Mouse (Mus musculus): ENCODE data around the gene Hps1. TPM values are rescaled to one million over a fixed set of nuclear protein-coding genes. Genes with fewer than 3 reads are reported as not detected.

The Hps1 gene
- total RNA-seq, 2 experiments from 2014 or later, result 1.2 to 19.8 TPM

GRCm38 (mm10) chr19:42756671-42757070 lies 23.1 kb downstream of the Hps1 start:
- no peak for ATAC-seq (replicated peaks; ENCODE audit: low FRiP score, poor library complexity, severe bottlenecking)

DNA sequence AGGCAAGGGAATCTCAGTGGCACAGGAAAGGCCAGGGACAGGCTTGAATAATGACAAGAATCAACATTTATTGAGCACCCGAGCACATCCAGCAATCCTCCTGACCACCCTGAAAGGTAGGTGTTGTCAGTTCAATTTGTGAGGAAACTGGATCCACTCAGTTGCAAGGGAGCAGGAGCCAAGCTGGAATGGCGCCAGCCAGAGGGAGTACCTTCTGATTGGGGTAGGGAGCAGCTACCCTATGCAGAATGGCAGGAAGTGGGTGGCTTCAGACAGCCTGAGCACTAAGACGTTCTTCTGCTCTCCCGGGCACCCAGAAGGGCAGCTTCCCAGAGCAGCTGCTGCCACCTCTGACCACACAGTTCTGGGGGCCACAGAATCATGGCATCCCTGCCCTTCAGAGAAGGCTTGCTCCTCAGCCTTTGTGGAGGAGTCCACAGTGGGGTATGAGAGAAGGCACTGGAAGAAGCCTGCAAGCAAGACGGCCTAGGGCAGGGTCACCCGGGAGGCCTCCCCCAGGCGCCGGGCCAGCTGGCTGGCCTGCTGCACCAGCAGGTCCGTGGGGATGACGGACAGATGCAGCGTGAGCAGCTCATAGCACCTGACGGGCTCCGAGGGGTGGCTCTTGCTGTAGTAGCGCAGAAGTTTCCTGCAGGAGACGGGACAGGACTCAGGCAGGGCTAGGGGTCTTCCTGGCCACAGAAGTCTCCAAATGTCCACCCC lies 24.5 kb downstream of the Hps1 start:
- ATAC-seq (replicated peaks; ENCODE audit: low FRiP score, poor library complexity, severe bottlenecking), result no peak

DNA sequence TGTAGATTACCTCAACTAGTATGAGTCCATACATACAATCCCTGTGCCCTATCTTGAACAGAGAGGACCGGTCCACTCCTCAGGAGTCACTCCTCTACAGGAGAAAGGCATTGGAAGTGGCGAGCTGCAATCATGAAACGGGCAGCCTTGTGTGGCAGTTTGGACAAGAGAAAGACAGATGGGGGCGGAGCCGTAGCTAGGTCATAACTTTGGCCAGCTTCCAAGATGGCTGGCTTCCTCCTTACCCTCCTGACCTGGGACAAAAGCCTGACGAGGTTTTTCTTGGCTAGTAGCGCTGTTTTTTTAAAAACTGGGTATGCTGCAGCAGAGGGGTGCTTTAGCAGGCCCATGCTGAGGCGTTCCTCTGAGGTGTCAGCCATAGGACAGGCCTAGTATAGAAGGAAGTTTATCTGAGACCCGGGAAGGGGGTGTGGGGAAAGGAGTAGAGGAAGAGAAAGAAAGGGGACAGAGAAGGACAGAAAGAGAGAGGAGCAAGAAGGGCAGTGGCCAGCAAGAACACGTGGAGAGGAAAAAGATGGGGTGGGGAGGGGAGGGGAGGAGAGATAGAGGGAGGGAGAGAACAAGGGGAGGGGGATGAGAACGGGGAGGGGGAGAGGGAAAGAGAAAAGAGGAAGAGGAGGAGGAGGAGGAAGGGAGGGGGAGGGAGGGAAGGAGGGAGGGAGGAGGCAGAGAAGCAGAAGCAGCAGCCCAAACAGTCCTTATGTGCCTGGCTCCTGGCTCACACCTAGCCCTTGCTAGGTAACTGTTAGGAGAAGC lies 26.4 kb downstream of the Hps1 start:
- peak; percentile 28; the same call in 1 of the 2 replicates for ATAC-seq (replicated peaks; ENCODE audit: low FRiP score, poor library complexity, severe bottlenecking)

DNA sequence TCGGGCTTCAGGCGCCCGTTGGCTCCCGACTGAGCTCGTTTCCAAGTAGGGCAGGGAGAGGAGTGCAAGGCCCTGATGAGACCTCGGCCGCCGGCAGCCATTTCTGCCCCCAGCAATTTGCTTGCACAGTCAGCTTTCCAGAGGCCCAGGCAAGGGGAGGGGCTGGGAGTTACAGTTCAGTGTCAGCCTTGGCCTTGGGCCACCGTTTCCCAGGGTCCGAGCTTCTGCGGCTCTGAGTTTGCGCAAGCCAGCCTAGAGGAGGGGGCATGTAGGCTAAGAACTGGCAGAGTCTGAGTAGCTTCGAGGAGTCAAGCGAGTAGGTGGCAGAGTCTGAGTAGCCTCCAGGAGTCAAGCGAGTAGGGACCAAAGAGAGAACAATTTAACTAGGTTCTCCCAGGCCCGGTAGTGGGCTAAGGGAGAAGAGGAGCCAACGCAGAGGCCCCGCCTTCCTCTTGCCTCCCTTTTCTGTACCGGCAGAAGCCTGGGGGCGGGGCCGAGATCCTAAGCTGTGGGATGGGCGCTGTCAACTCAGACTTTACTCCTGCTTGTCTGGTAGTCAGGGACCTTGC lies 27.3 kb downstream of the Hps1 start, which contains the start of gene Pyroxd2:
Gene Pyroxd2, minus strand, starts transcription at position 413 of the 569 bp plus-strand sequence.
- peak; percentile 88 for ATAC-seq (replicated peaks; ENCODE audit: low FRiP score, poor library complexity, severe bottlenecking)

DNA sequence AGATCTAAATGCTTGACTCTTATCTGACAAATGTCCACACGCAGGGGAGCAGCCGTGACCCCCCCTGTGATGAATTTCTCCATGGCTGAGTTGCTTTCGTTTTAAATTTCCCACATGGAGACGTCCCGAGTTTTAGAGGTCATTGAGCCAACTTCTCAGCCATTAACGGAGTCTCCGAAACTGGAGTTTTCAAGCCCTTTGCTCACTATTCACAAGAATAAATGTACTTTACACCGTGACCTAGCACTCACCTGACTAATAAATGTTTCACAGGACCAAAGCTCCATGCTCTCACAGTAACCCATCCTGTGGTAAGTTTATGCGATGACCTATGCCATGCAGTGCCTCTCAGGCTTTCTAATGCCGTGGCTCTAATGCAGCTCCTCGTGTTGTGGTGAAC lies 29.6 kb downstream of the Hps1 start:
- no peak for ATAC-seq (replicated peaks; ENCODE audit: low FRiP score, poor library complexity, severe bottlenecking)

DNA sequence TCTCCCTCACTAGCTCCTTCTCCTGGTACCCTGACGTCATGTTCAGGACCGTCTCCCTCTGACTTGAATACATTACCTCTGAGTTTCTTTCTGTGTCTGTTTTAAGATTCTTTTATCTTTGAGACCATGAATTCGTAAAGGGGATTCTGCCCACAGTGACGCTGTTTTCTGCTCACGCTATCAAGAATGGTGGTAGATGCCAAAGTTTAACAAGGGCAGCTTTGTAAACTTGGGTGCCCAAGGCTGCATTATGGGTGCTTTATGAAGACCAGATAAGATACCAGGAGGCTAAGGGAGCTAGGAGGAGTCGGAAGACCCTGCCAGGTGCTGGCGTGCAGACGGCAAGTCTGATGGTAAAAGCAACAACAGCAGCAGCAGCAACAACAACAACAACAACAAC lies 33.1 kb downstream of the Hps1 start:
- no peak for ATAC-seq (replicated peaks; ENCODE audit: low FRiP score, poor library complexity, severe bottlenecking)

GRCm38 (mm10) chr19:42745869-42746224 lies 33.9 kb downstream of the Hps1 start:
- 0 out of 2 replicates have a peak, but pooled peaks have one; percentile 40 for ATAC-seq (replicated peaks; ENCODE audit: low FRiP score, poor library complexity, severe bottlenecking)

DNA sequence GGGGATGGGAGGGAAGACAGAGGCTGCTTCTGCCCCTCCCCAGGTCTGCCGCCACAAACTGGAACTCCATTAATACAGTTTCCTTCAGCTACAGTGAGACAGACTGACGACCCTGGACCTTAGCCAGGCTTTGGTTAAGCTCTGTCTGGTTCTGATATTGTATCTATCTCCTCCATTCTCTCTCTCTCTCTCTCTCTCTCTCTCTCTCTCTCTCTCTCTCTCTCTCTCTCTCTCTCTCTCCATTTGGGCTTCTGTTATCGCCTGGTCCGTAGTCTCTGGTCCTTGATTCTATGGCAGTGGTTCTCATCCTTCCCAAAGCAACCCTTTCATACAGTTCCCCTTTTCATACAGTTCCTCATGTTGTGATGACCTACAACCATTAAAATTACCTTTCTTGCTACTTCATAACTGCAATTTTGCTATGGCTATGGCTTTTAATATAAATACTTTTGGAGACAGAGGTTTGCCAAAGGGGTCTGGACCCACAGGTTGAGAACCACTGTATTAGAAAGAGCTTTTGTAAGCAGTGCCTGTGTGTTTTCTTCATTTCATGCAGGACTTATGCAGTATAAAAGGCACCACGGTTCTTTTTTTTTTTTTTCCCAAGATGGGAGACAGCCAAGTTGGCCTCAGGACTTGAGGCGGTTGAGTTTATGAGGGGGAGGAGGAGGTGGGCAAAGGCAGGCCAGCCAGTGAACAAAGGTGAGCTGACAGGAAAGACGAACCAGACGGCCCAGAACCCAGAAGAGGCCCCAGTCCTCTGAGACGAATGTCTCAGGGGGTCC lies 34.5 kb downstream of the Hps1 start:
- ATAC-seq (replicated peaks; ENCODE audit: low FRiP score, poor library complexity, severe bottlenecking), result peak; percentile 49; the same call in 1 of the 2 replicates

GRCm38 (mm10) chr19:42744162-42744586 lies 35.6 kb downstream of the Hps1 start:
- ATAC-seq (replicated peaks; ENCODE audit: low FRiP score, poor library complexity, severe bottlenecking), result peak; percentile 62

DNA sequence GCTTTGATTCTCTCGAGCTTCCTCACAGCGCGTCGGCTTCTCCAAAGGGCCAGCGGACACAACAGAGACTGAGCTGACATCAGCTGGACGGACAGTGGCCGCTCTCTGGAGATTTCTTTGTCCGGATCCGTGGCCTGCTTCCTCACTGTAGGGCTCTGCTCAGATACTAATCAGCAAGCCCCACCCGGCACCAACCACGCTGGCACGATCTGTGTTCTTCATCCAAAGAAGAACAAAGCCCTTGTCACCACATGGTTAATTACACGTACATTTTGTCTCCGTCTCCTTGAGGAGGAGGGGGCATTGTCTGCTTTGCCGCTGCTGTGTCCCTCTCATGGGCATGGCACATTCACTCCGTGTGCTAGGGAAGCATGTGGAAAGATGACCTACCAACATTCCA lies 36.5 kb downstream of the Hps1 start:
- no peak for ATAC-seq (replicated peaks; ENCODE audit: low FRiP score, poor library complexity, severe bottlenecking)

DNA sequence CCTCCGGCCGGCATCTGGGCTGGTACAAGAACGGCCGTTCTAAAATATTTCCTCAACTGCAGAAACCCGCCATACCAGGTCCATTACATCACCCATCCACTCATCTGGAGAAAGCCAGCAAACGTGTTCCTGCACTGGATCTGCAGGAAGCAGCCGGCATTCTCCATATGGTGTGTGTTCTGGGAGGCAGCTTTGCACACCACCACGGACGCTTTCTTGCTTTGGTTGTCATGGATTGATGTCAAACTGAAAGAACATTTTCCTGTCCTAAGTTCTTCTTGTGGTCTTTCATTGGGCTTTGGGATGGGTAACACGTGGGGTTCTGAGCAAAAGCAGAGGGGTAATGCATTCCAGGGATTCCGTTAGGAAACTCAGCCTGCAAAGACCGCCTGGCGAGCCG lies 37.9 kb downstream of the Hps1 start:
- no peak for ATAC-seq (replicated peaks; ENCODE audit: low FRiP score, poor library complexity, severe bottlenecking)

- no peak for ATAC-seq (replicated peaks; ENCODE audit: low FRiP score, poor library complexity, severe bottlenecking)
Measured at GRCm38 (mm10) chr19:42740163-42740899, 39.4 kb downstream of the Hps1 start.

DNA sequence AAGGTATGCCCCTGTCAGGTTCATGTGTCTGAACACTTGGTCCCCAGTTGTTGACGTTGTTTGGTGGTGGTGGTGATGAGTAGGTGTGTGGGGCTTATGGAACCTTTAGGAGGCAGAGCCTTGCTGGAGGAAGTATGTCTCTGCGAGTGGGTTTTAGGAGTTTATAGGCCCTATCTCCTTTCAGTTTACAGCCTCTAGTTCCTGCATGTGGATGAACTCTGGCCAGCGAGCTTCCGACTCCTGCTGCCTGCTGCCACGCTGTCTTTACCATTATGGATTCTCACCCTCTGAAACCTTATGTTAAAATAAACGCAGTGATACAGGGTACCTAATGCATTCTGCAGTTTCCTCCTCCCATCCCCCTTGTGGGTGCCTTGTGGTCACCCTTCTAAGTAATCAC lies 40.0 kb downstream of the Hps1 start:
- ATAC-seq (replicated peaks; ENCODE audit: low FRiP score, poor library complexity, severe bottlenecking), result no peak

- ATAC-seq (replicated peaks; ENCODE audit: low FRiP score, poor library complexity, severe bottlenecking), result no peak
Measured at GRCm38 (mm10) chr19:42737753-42738152, 42.0 kb downstream of the Hps1 start.

GRCm38 (mm10) chr19:42734982-42735381 lies 44.8 kb downstream of the Hps1 start:
- ATAC-seq (replicated peaks; ENCODE audit: low FRiP score, poor library complexity, severe bottlenecking), result no peak

GRCm38 (mm10) chr19:42727424-42727823 lies 52.4 kb downstream of the Hps1 start:
- ATAC-seq (replicated peaks; ENCODE audit: low FRiP score, poor library complexity, severe bottlenecking), result no peak

DNA sequence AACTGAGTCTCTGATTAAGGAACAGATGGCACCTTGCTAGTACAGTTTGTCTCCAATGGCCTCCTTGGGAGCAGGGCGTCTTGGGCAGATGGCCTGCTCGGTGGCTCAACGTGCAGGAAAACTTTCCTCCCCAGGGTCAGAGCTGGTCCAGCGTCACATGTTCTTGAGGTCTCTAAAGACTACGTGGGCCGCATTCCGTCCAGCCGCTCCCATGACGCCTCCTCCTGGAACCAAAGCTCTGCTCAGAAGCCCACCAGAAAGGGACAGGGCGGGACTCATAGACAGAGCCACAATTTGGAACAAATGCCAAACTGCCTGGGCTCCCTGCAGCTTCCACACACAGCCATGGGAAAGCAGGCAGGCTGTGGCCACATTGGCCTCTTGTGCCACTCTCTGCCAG lies 53.0 kb downstream of the Hps1 start:
- no peak for ATAC-seq (replicated peaks; ENCODE audit: low FRiP score, poor library complexity, severe bottlenecking)

DNA sequence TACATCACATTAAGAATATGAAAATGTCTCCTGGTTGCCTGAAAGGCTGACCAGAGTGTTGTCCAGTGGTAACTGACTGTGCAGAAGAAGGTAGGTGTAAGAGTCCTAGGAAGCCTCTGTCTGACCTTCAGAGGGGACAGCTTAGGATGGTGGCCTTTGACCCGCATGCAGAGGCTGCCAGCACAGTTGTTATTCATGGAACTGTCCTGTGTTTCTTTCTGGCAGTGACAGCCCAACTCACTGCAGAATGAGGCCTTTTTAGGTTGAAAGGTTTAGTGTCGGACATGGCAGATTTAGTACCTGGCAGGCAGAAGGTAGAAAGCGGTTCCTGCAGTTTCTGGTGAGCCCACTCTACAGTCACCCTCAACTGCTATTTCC lies 53.8 kb downstream of the Hps1 start:
- ATAC-seq (replicated peaks; ENCODE audit: low FRiP score, poor library complexity, severe bottlenecking), result no peak

All from erythroblast, adult 5-6 weeks (primary cell).